Mouse (Mus musculus) layer of hippocampus, postnatal 25 days (tissue): Measurements from ENCODE around the gene Tmem107. TPM values are rescaled to one million over a fixed set of nuclear protein-coding genes. Genes with fewer than 3 reads are reported as not detected.

Experiments used
- DNase-seq, 2 experiments: peaks; one replicate each; pipeline ENCODE4 v3.0.0; 2022; ENCODE audit warnings: mixed read lengths in 2 of 2, low spot score in 1 of 2; ENCODE audit errors: extremely low spot score in 1 of 2
- total RNA-seq, 2 experiments: library from RNA; stranded (reverse); gene quantifications; 2 replicates each; pipeline ENCODE4 v1.2.3; 2021

Gene Tmem107
- total RNA-seq, 2 experiments from 2014 or later = 21.1 to 21.6 TPM

DNA sequence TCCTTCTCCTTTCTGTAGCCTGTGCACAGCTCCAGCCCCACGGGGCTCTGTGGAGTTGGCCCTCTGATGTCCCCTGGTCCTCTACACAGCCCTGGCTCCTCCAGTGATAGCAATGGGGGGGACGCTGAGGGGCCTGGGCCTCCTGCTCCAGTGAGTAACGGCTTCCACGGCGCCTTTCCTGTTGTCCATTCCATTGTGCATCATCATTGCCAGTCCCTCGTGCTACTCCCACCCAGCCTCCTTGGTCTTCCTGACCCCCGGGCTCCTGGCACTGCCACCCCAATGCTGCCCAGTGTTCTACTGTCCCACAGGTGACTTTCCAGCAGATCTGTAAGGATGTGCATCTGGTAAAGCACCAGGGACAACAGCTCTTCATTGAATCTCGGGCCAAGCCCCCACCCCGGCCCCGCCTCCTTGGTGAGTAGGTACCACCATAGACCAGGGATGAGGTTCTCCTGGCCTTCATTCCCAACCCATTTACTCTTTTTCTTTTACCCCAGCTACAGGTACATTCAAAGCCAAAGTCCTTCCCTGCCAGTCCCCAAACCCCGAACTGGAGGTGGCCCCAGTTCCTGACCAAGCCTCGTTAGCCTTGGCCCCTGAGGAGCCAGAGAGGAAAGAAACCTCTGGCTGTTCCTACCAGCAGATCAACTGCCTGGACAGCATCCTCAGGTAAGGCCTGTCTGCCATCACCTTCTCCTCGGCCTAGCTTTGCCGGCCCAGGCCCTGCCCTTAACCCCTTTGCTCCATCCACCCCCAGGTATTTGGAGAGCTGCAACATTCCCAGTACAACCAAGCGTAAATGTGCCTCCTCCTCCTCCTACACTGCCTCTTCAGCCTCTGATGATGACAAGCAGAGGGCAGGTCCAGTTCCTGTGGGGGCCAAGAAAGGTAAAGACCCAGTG lies 33.2 kb downstream of the Tmem107 start:
- peak in 1 of 2 experiments; percentile 6 for DNase-seq

GRCm38 (mm10) chr11:69104487-69104886 lies 33.9 kb downstream of the Tmem107 start:
- no peak for DNase-seq

DNA sequence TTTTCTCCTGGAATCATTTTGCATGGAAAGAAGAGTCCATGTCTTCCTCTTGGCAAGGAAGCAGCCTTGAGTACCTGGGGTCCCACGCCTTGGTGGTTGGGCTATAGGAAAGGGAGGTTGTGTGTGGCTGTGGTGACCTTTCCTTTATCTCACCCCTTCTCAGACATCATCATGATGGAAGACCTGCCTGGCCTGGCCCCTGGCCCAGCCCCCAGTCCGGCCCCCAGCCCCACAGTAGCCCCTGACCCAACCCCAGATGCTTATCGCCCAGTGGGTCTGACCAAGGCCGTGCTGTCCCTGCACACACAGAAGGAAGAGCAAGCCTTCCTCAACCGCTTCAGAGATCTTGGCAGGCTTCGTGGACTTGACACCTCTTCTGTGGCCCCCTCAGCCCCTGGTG lies 34.6 kb downstream of the Tmem107 start:
- no peak for DNase-seq

DNA sequence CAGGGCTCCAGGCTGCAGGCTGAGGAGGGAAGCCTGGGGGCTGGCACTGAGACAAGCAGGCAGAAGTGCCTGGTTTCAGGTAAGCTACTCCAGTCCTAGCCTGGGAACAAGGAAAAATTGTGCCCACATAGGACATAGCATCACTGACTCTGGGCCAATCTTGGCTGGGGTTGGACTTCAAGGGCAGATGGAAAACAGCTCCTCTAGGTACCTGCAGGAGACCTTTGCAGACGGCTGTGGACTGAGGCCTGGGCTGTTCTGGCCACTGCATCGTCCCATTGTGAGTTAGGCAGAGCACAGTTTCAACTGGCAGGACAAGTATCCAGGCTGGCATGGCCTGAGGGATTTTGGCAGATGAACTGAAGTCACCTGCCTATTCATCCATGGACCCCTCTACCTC lies 35.2 kb downstream of the Tmem107 start:
- DNase-seq = peak in 1 of 2 experiments; percentile 3

GRCm38 (mm10) chr11:69106299-69106698 lies 35.7 kb downstream of the Tmem107 start:
- DNase-seq = no peak

GRCm38 (mm10) chr11:69106842-69107241 lies 36.2 kb downstream of the Tmem107 start:
- no peak for DNase-seq

GRCm38 (mm10) chr11:69107676-69108075 lies 37.1 kb downstream of the Tmem107 start:
- no peak for DNase-seq

DNA sequence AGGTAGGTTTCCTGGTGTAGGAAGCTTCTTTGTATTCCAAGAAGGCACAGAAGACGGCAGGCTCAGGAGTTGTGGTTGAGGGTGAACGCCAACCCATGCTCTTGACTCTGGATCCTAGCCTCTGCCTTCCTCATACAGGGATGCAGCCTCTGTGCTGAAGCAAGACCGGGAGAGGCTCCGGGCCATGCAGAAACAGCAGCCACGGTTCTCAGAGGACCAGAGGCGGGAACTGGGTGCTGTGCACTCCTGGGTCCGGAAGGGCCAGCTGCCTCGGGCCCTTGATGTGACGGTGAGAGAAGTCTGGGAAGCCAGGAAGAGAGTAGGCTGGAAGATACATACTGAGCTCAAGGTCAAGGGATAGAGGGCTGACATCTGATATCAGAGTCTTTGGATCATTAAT lies 37.6 kb downstream of the Tmem107 start:
- no peak for DNase-seq

DNA sequence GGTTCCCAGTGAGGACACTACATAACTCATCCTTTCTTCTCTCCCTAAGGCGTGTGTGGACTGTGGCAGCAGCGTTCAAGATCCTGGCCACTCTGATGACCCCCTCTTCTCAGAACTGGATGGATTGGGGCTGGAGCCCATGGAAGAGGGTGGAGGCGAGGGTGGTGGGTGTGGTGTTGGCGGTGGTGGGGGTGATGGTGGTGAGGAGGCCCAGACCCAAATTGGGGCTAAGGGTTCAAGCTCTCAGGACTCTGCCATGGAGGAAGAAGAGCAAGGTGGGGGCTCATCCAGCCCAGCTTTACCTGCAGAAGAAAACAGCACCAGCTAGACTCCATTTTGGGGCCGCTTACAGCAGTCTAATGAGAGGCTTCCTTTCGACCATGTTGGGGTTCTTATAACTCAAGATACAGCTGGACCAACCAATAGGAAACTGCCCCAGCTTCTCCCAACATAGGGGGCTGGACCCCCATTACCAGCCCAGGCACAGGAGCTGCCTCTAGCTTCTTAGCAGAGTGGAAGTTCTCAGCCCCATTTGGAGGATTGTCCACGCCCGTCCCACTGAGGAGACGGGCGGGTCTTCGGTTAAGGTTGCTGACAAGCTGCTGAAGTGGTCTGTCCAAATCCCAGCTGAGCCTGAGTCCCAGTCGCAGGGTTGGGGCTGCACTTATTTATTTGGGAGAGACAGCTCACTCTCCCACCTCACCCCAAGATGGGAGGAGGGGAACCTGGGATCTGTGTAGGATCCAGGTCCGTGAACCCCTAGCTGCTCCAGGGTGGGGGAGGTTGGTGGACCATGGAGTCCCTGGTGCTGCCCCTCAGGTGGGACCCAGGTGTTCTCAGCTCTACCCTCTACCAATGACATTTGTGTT lies 38.7 kb downstream of the Tmem107 start:
- DNase-seq = no peak

GRCm38 (mm10) chr11:69110319-69111046 lies 39.9 kb downstream of the Tmem107 start:
- peak; percentile 98 for DNase-seq

DNA sequence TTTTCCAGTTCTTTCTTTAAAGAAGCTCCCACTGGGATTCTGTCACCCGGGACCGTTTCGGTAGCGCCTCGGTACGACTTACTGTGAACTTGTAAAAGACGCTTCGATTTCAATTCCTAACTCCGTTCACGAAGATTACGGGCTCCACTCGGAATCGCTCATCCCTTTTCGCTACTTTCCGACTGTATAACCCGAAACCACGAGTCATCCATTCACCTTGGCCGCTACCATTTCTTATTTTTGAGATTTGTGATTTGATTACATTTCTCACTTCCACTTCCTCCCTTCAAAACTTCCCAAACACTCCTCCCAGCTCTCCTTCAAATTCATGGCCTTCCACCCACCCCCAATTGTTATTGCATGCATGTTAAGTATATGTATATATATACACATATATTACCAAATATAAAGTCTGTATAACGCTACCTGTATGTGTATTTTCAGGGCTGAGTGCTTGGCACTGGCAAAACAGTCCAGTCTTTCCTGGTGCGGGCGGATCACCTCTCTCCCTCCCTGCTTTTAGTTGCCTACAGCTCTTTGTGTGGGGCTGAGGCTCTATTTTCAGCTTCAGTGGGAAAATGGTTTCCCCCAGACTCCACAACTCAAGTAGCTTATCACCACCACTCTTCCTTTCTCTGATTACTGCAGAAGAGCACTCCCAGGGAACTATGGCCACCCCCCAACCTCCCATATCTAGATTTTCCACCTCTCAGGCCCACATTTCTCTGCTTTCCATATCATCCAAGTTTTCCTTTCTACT lies 40.6 kb downstream of the Tmem107 start:
- no peak for DNase-seq

GRCm38 (mm10) chr11:69111865-69112264 lies 41.3 kb downstream of the Tmem107 start:
- no peak for DNase-seq

GRCm38 (mm10) chr11:69114018-69114417 lies 43.4 kb downstream of the Tmem107 start:
- no peak for DNase-seq

GRCm38 (mm10) chr11:69114621-69115020 lies 44.0 kb downstream of the Tmem107 start:
- DNase-seq = no peak

DNA sequence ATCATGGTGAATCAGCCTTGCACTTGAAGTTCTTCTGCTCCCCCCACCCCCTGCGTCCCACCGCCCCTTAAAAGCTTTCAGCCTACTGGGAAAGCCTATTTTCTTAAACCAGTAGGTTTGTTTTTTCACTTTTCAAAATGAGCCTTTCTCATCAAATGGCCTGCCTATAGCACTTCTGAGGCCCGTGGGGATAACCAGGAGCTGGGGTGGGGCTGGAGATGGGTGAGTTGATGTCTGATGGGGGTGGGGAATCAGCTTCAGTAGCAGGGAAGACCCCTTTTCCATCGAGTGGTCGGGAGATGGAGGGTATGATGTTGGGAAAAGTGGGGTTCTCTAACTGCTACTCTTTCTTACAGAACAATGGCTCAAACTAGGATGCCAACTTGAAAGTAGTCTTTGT lies 46.2 kb downstream of the Tmem107 start:
- no peak for DNase-seq

DNA sequence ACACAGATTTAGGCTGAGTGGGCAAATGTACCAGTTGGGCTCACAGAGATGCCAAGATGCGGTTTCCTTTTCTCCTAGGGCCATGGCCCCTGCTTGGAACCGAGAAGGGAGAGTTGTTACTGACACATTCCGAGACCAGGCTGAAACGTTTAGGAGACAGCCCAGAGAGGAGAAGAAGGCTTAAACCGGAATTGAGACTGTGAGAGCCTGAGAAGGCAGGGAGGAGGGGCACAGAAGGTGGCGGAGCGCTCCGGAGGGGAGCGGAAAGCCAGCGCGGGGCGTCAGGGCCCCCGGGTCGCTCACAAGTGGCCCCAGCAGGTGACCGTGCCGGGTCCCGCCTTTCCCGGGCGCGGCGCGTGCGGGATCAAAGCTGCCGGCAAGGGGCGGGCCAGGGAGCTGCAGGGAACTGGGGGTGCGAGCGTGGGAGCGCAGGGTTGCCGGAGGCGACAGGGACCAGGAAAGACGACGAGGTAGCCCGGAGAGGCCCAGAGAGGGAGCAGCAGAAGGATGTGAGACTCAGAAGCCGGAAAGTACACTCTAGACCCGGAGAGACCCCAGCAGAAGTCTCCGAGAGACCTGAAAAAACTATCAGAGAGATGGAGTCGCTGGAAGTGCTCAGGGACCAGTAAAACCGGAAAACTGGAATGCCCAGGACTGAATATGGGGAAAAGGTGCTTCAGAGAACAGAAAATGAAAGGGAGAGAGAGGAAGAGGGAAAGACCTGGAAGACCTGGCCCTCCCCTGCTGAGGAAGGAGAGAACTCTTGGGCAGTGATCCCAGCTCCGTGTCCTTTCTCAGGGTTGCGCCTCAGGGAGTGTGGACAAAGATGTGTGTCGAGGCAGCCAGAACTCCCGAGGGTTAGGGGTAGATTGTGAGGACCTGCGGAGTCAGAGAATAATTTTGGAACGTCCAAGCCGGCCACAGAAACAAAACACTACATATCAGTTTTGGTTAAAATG lies 47.4 kb downstream of the Tmem107 start:
- DNase-seq = peak in 1 of 2 experiments; percentile 48

GRCm38 (mm10) chr11:69118765-69119164 lies 48.2 kb downstream of the Tmem107 start:
- peak; percentile 85 to 96 for DNase-seq

- DNase-seq = no peak
Measured at GRCm38 (mm10) chr11:69119446-69120155, 49.0 kb downstream of the Tmem107 start.
